Mouse (Mus musculus): Measurements from ENCODE around the gene Tubgcp6. TPM values are rescaled to one million over a fixed set of nuclear protein-coding genes. Genes with fewer than 3 reads are reported as not detected.

The Tubgcp6 gene
- polyA plus RNA-seq, 1 experiment: 77.4 TPM

- TF ChIP-seq CTCF (IDR thresholded peaks at IDR 0.05; ENCODE audit: borderline replicate concordance, insufficient read depth, low read depth, low read length) (no peak), POLR2A (IDR thresholded peaks at IDR 0.05; ENCODE audit: borderline replicate concordance, insufficient read depth, low read length) (no peak)
- H3K4me3 ChIP-seq (replicated peaks; ENCODE audit: insufficient read depth, low read depth, low read length): no peak overlapping the region
- WGBS: 63% methylated on average over 2 of the region's 2 CpGs
Observed at GRCm38 (mm10) chr15:89084826-89085225, 38.1 kb downstream of the Tubgcp6 start.

GRCm38 (mm10) chr15:89083906-89084305 is 39.0 kb downstream of the Tubgcp6 start:
- Histone ChIP-seq H3K27me3 (ENCODE audit: control insufficient read depth, insufficient read depth, low read length) (no peaks in the 10 kb centered on the region), H3K27ac (ENCODE audit: insufficient read depth, low read length) (no peak overlapping the region), H3K4me1 (ENCODE audit: control insufficient read depth, insufficient read depth, low read length) (peaks cover 18% of the 10 kb centered on the region), H3K4me3 (replicated peaks; ENCODE audit: insufficient read depth, low read depth, low read length) (no peak overlapping the region)
- DNase-seq: no peak
- 96% methylated on average over 1 of the region's 1 CpGs for WGBS
- TF ChIP-seq CTCF (IDR thresholded peaks at IDR 0.05; ENCODE audit: borderline replicate concordance, insufficient read depth, low read depth, low read length) (no peak), POLR2A (IDR thresholded peaks at IDR 0.05; ENCODE audit: borderline replicate concordance, insufficient read depth, low read length) (no peak)

More at GRCm38 (mm10) chr15:89084826-89085225, 38.1 kb downstream of the Tubgcp6 start:
- Histone ChIP-seq H3K27me3 (ENCODE audit: control insufficient read depth, insufficient read depth, low read length) (no peaks in the 10 kb centered on the region), H3K27ac (ENCODE audit: insufficient read depth, low read length) (no peak overlapping the region), H3K4me1 (ENCODE audit: control insufficient read depth, insufficient read depth, low read length) (peaks cover 17% of the 10 kb centered on the region)
- DNase-seq: no peak

GRCm38 (mm10) chr15:89078208-89078836 is 44.6 kb downstream of the Tubgcp6 start:
- TF ChIP-seq POLR2A (IDR thresholded peaks at IDR 0.05; ENCODE audit: borderline replicate concordance, insufficient read depth, low read length) (no peak), CTCF (IDR thresholded peaks at IDR 0.05; ENCODE audit: borderline replicate concordance, insufficient read depth, low read depth, low read length) (no peak)

GRCm38 (mm10) chr15:89076156-89076731 is 46.7 kb downstream of the Tubgcp6 start:
- no peaks in the 10 kb centered on the region for H3K27me3 ChIP-seq (ENCODE audit: control insufficient read depth, insufficient read depth, low read length)
- DNase-seq: peak; percentile 81 to 84
- H3K4me3 ChIP-seq (replicated peaks; ENCODE audit: insufficient read depth, low read depth, low read length): peak overlapping the region; percentile 73
- TF ChIP-seq CTCF (IDR thresholded peaks at IDR 0.05; ENCODE audit: borderline replicate concordance, insufficient read depth, low read depth, low read length): no peak
- TF ChIP-seq POLR2A (IDR thresholded peaks at IDR 0.05; ENCODE audit: borderline replicate concordance, insufficient read depth, low read length): no peak
- peak overlapping the region; percentile 59 for H3K27ac ChIP-seq (ENCODE audit: insufficient read depth, low read length)
- WGBS: under 1% methylated on average over 39 of the region's 39 CpGs
- H3K4me1 ChIP-seq (ENCODE audit: control insufficient read depth, insufficient read depth, low read length): peaks cover 35% of the 10 kb centered on the region

More at GRCm38 (mm10) chr15:89078208-89078836, 44.6 kb downstream of the Tubgcp6 start:
- Histone ChIP-seq H3K27ac (ENCODE audit: insufficient read depth, low read length) (peak overlapping the region; percentile 59), H3K4me1 (ENCODE audit: control insufficient read depth, insufficient read depth, low read length) (peaks cover 26% of the 10 kb centered on the region), H3K27me3 (ENCODE audit: control insufficient read depth, insufficient read depth, low read length) (no peaks in the 10 kb centered on the region), H3K4me3 (replicated peaks; ENCODE audit: insufficient read depth, low read depth, low read length) (peak overlapping the region; percentile 73)
- no peak for DNase-seq
- WGBS: 42% methylated on average over 9 of the region's 9 CpGs

GRCm38 (mm10) chr15:89075478-89076147 is 47.3 kb downstream of the Tubgcp6 start:
- 1% methylated on average over 57 of the region's 59 CpGs for WGBS
- DNase-seq: peak; percentile 88 to 89
- peaks cover 35% of the 10 kb centered on the region for H3K4me1 ChIP-seq (ENCODE audit: control insufficient read depth, insufficient read depth, low read length)
- peak overlapping the region; percentile 85 for H3K27ac ChIP-seq (ENCODE audit: insufficient read depth, low read length)
- no peaks in the 10 kb centered on the region for H3K27me3 ChIP-seq (ENCODE audit: control insufficient read depth, insufficient read depth, low read length)
- H3K4me3 ChIP-seq (replicated peaks; ENCODE audit: insufficient read depth, low read depth, low read length): peak overlapping the region; percentile 80
- TF ChIP-seq POLR2A (IDR thresholded peaks at IDR 0.05; ENCODE audit: borderline replicate concordance, insufficient read depth, low read length): peak; percentile 41; the same call in 1 of the 2 replicates
- peak; percentile 6; the same call in 1 of the 2 replicates for TF ChIP-seq CTCF (IDR thresholded peaks at IDR 0.05; ENCODE audit: borderline replicate concordance, insufficient read depth, low read depth, low read length)

- Histone ChIP-seq H3K27me3 (ENCODE audit: control insufficient read depth, insufficient read depth, low read length) (no peaks in the 10 kb centered on the region), H3K4me1 (ENCODE audit: control insufficient read depth, insufficient read depth, low read length) (peaks cover 31% of the 10 kb centered on the region), H3K27ac (ENCODE audit: insufficient read depth, low read length) (peak within 1 kb of the TSS; percentile 85), H3K4me3 (replicated peaks; ENCODE audit: insufficient read depth, low read depth, low read length) (peak within 1 kb of the TSS; percentile 80)
- no peak for DNase-seq
- 18% methylated on average over 11 of the region's 11 CpGs for WGBS
- TF ChIP-seq CTCF (IDR thresholded peaks at IDR 0.05; ENCODE audit: borderline replicate concordance, insufficient read depth, low read depth, low read length) (no peak), POLR2A (IDR thresholded peaks at IDR 0.05; ENCODE audit: borderline replicate concordance, insufficient read depth, low read length) (no peak)
Observed at GRCm38 (mm10) chr15:89074613-89075477, 48.1 kb downstream of the Tubgcp6 start, which contains the start of gene Trabd. TSS of gene Trabd (plus strand) at chr15:89075124.

- Histone ChIP-seq H3K27ac (ENCODE audit: insufficient read depth, low read length) (no peak overlapping the region), H3K4me1 (ENCODE audit: control insufficient read depth, insufficient read depth, low read length) (peaks cover 30% of the 10 kb centered on the region), H3K27me3 (ENCODE audit: control insufficient read depth, insufficient read depth, low read length) (no peaks in the 10 kb centered on the region), H3K4me3 (replicated peaks; ENCODE audit: insufficient read depth, low read depth, low read length) (no peak overlapping the region)
- TF ChIP-seq POLR2A (IDR thresholded peaks at IDR 0.05; ENCODE audit: borderline replicate concordance, insufficient read depth, low read length): no peak
- no peak for TF ChIP-seq CTCF (IDR thresholded peaks at IDR 0.05; ENCODE audit: borderline replicate concordance, insufficient read depth, low read depth, low read length)
- WGBS: 46% methylated on average over 10 of the region's 10 CpGs
- no peak for DNase-seq
Observed at GRCm38 (mm10) chr15:89073993-89074603, 48.8 kb downstream of the Tubgcp6 start.

Data from cerebellum, adult 2 months (tissue).